Mouse (Mus musculus): ENCODE measurements around the gene Cntnap2. TPM values are rescaled to one million over a fixed set of nuclear protein-coding genes. Genes with fewer than 3 reads are reported as not detected.
A peak's percentile ranks its signal among the peaks of the same experiment; 100 is the strongest.

Cntnap2 gene
- polyA plus RNA-seq, 1 experiment from 2014 or later = 1.5 TPM

DNA sequence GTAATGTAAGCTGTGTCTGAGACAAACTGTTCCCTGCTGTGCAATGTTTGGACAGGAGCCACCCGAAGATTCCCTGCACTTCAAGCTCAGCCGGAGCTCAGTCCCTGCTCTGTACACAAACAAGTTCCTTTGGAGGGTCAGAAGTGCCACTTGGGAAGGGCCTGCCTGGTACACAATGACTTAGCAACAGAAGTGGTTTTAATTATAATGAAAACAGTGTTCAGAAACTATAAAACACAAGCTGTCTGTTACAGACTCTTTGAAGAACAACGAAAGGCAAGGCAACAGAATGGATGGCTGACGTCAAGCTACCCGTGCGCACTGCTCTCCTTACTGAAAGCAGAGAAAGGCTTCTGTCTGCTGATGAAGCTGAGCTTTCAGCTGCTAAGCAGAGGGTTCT is 2259.5 kb downstream of the Cntnap2 start:
- no peaks in the 10 kb centered on the region for H3K9me3 ChIP-seq (replicated peaks)
- H3K36me3 ChIP-seq = no peaks in the 10 kb centered on the region
- H3K27me3 ChIP-seq (ENCODE audit: low read depth, poor library complexity, severe bottlenecking) = no peaks in the 10 kb centered on the region
- H3K4me1 ChIP-seq = peaks cover 19% of the 10 kb centered on the region
- H3K4me3 ChIP-seq = no peak overlapping the region
- DNase-seq (ENCODE audit: low spot score) = no peak
- WGBS = 11% methylated on average over 6 of the region's 6 CpGs
- peak overlapping the region; percentile 61 for H3K27ac ChIP-seq

DNA sequence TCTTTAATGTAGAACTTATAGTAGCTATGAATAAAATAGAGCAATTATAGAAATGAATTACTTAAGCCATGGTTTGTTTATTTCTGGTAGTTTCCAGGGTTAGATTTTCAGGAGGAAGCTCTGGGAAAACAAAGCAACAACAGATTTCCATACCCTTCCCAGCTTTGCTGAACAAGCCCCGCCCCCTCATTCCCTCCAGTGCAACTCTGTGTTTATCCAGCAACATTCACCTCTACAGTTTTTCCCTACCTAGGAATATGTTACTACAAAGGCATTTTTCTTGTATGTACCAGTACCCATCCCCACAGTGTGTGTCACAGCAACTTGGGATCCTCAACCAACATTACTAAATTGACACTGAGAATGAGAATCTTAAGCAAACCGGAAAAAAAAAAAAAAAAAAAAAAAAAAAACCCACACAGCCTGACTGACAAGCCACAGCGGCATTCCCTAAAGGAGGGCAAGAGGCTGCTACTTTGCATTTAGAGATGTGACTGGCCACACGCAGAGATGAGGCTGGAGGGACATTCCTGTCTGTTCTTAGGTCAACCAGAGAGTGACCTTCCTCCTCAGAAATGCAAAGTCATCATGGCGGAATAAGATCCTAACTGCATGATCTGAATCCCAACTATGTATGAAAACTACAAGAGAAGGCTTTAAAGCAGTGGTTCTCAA is 2260.3 kb downstream of the Cntnap2 start:
- Histone ChIP-seq H3K4me1 (peaks cover 23% of the 10 kb centered on the region), H3K27ac (no peak overlapping the region), H3K9me3 (replicated peaks) (no peaks in the 10 kb centered on the region), H3K36me3 (no peaks in the 10 kb centered on the region), H3K27me3 (ENCODE audit: low read depth, poor library complexity, severe bottlenecking) (no peaks in the 10 kb centered on the region), H3K4me3 (no peak overlapping the region)
- 21% methylated on average over 5 of the region's 5 CpGs for WGBS
- no peak for DNase-seq (ENCODE audit: low spot score)

DNA sequence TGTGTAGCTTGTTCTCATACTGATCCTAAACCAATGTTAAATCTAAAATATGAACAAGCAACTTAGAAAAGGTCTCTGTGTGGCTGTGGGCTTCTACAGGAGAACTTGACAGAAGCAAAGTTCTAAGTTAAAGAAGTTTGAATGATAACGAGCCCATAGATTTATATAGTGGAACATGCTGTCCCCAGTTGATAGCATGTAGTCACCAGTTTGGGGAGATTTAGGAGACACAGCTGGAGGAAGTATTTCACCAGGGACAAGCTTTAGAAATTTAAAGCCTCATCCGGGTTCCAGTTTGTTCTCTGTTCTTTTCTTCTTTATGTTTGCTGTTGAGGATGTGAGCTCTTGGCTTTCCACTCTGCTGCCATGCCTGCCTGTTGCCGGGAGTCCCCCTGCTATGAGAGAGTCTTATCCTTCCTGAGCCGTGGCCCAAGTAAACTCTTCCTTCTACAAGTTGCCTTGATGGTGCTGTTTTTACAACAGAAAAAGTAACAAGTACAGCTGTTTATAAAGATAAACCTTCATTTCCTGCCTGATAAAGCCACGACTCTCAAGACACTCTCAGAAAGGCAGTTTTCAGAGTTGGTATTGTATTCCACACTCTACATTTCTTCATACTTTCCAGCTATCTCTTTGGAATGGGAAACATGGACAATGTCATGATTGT is 2264.1 kb downstream of the Cntnap2 start:
- no peaks in the 10 kb centered on the region for H3K27me3 ChIP-seq (ENCODE audit: low read depth, poor library complexity, severe bottlenecking)
- H3K36me3 ChIP-seq = no peaks in the 10 kb centered on the region
- WGBS = 64% methylated on average over 5 of the region's 5 CpGs
- no peak overlapping the region for H3K4me3 ChIP-seq
- H3K9me3 ChIP-seq (replicated peaks) = no peaks in the 10 kb centered on the region
- H3K27ac ChIP-seq = no peak overlapping the region
- DNase-seq (ENCODE audit: low spot score) = no peak
- H3K4me1 ChIP-seq = peaks cover 18% of the 10 kb centered on the region

DNA sequence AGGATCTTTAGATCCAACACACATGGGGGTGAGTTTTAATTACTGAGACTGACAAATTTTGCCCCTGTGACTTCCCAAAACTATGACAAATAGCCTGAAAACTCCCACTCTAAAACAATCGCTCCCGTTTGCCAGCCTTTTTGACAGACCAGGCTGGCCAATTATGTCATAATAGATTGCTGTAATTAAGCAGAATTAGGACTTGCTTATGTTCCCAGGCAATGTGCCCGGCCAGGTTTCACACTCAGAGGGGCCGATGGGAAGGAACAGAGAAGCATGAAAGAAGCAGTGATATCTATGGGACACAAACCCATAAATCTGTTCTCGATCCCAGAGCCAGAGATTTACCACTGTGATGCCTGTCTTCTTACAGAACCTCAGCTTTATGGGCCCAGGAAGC is 2264.7 kb downstream of the Cntnap2 start:
- DNase-seq (ENCODE audit: low spot score) = no peak
- Histone ChIP-seq H3K4me1 (peaks cover 14% of the 10 kb centered on the region), H3K4me3 (no peak overlapping the region), H3K36me3 (no peaks in the 10 kb centered on the region), H3K27ac (no peak overlapping the region), H3K9me3 (replicated peaks) (no peaks in the 10 kb centered on the region), H3K27me3 (ENCODE audit: low read depth, poor library complexity, severe bottlenecking) (no peaks in the 10 kb centered on the region)
- 38% methylated on average over 5 of the region's 5 CpGs for WGBS

DNA sequence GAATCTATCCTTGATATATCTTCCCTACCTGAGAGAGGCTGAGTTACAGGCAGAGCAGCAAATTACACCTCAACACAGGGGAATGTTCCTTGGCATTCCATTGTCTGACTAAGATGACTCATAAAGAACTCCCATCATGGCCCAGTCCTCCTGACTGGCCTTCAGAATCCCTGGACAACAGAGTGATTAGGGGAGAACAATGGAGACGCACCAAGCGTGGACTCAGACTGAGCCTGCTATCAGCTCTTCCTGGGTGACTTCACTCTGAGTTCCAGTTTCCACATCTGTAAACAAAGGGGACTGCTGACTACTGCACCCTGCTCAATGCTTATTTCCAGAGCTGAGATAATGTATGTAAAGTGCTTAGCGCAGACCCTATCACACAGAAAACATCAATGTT is 2269.1 kb downstream of the Cntnap2 start:
- no peaks in the 10 kb centered on the region for H3K27me3 ChIP-seq (ENCODE audit: low read depth, poor library complexity, severe bottlenecking)
- no peak overlapping the region for H3K27ac ChIP-seq
- H3K9me3 ChIP-seq (replicated peaks) = no peaks in the 10 kb centered on the region
- 90% methylated on average over 3 of the region's 3 CpGs for WGBS
- peaks cover 5% of the 10 kb centered on the region; the same call in 1 of the 2 replicates for H3K4me1 ChIP-seq
- H3K36me3 ChIP-seq = no peaks in the 10 kb centered on the region
- no peak overlapping the region for H3K4me3 ChIP-seq
- DNase-seq (ENCODE audit: low spot score) = no peak

DNA sequence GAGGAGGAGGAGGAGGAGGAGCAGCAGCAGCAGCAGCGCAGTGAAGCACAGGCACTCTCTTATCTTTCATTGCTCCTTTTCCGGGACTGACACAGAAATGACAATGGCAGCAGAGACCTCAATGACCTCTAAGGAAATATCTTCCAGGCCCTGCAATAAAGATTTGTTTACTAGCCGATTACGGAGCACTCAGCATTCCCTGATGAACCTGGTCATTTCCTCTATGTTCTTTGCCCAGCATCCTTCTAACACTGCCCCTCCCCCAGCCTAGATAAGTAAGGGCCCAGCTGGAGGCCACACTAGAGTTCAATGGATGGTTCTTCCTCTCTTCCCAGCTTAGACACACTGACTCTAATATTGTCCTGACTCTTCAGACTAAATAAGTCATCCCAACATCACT is 2270.1 kb downstream of the Cntnap2 start:
- H3K36me3 ChIP-seq = no peaks in the 10 kb centered on the region
- 26% methylated on average over 4 of the region's 4 CpGs for WGBS

DNA sequence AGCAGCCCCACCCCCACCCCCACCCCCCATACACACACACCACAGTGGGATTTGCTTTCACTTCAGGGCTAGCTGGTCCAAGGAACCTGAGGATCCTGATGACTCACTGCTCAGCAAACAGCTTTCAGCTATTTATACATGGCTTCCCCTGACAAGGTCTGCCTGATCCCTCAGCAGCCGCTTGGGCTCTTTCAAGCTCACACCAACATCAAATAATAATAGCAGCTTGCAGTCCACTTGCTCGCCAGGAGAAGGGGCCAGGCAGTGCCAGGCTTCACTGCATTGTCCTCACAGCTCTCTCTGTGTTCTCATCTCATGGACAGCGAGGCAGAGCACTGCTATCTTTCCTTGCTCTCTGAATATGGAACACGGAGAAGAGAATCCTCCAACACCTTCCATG is 2273.9 kb downstream of the Cntnap2 start:
- Histone ChIP-seq H3K4me3 (no peak overlapping the region), H3K27me3 (ENCODE audit: low read depth, poor library complexity, severe bottlenecking) (no peaks in the 10 kb centered on the region), H3K4me1 (no peaks in the 10 kb centered on the region), H3K27ac (no peak overlapping the region), H3K36me3 (no peaks in the 10 kb centered on the region), H3K9me3 (replicated peaks) (no peaks in the 10 kb centered on the region)
- 59% methylated on average over 4 of the region's 4 CpGs for WGBS
- DNase-seq (ENCODE audit: low spot score) = no peak

More for the DNA sequence above, 2270.1 kb downstream of the Cntnap2 start:
- no peak overlapping the region for H3K4me3 ChIP-seq
- H3K9me3 ChIP-seq (replicated peaks) = no peaks in the 10 kb centered on the region
- no peak overlapping the region for H3K27ac ChIP-seq
- H3K27me3 ChIP-seq (ENCODE audit: low read depth, poor library complexity, severe bottlenecking) = no peaks in the 10 kb centered on the region
- DNase-seq (ENCODE audit: low spot score) = no peak
- no peaks in the 10 kb centered on the region for H3K4me1 ChIP-seq

DNA sequence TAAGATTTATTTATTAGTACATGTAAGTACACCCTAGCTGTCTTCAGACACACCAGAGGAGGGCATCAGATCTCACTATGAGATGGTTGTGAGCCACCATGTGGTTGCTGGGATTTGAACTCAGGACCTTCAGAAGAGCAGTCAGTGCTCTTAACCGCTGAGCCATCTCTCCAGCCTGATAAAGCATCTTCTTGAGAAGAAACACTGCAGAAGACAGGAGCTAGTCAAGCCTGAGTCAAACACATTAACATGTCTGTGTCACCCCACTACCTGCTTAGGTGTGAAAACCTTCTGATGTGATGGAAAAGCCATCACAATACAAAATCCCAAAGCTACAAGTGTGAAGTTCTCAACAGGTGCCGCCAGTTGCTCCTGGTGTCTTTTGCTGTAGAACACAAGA is 2275.2 kb downstream of the Cntnap2 start:
- Histone ChIP-seq H3K9me3 (replicated peaks) (no peaks in the 10 kb centered on the region), H3K27ac (no peak overlapping the region), H3K27me3 (ENCODE audit: low read depth, poor library complexity, severe bottlenecking) (no peaks in the 10 kb centered on the region), H3K4me3 (no peak overlapping the region), H3K4me1 (no peaks in the 10 kb centered on the region), H3K36me3 (no peaks in the 10 kb centered on the region)
- 90% methylated on average over 2 of the region's 2 CpGs for WGBS
- DNase-seq (ENCODE audit: low spot score) = no peak

DNA sequence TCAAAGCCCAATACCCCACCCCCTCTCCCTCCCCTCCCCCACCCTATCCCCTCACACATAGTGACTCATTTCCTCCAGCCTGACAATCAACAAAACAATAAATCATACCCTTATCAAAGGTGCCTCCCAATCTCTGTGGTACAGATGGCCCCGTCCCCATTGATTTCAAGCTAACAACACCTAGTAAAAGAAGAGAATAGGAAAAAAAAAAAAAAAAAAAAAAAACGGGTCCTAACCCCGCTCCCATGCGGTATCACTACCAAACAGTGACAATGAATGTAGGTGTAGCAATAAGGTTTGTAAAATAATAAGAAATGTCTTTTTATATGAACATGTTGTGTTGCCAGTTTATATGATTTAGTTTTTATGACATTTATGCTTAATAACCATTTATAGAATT is 2278.1 kb downstream of the Cntnap2 start:
- Histone ChIP-seq H3K4me3 (no peak overlapping the region), H3K9me3 (replicated peaks) (no peaks in the 10 kb centered on the region), H3K27ac (no peak overlapping the region), H3K27me3 (ENCODE audit: low read depth, poor library complexity, severe bottlenecking) (no peaks in the 10 kb centered on the region), H3K36me3 (no peaks in the 10 kb centered on the region), H3K4me1 (peaks cover 11% of the 10 kb centered on the region)
- DNase-seq (ENCODE audit: low spot score) = no peak
- WGBS = 80% methylated on average over 4 of the region's 4 CpGs

DNA sequence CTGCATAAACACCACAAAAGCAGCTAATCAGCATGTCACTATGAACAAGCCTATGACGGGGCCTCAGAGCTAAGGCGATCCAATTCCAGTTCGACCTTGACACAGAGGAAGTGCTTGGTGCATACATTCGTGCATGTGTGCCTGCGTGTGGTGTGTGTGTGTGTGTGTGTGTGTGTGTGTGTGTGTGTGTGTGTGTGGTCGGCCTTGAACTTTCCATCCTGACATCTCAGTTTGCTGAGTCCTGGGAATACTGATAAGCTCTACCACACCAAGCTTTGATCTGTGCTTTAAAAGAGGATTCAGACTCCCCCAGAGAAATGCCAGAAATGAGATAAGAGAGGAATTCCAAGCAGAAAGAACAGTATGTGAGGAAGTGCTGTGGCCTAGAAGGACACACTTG is 2279.0 kb downstream of the Cntnap2 start:
- Histone ChIP-seq H3K4me3 (no peak overlapping the region), H3K36me3 (no peaks in the 10 kb centered on the region), H3K27ac (no peak overlapping the region), H3K9me3 (replicated peaks) (no peaks in the 10 kb centered on the region), H3K4me1 (peaks cover 11% of the 10 kb centered on the region), H3K27me3 (ENCODE audit: low read depth, poor library complexity, severe bottlenecking) (no peaks in the 10 kb centered on the region)
- DNase-seq (ENCODE audit: low spot score) = no peak
- WGBS = 79% methylated on average over 6 of the region's 6 CpGs

DNA sequence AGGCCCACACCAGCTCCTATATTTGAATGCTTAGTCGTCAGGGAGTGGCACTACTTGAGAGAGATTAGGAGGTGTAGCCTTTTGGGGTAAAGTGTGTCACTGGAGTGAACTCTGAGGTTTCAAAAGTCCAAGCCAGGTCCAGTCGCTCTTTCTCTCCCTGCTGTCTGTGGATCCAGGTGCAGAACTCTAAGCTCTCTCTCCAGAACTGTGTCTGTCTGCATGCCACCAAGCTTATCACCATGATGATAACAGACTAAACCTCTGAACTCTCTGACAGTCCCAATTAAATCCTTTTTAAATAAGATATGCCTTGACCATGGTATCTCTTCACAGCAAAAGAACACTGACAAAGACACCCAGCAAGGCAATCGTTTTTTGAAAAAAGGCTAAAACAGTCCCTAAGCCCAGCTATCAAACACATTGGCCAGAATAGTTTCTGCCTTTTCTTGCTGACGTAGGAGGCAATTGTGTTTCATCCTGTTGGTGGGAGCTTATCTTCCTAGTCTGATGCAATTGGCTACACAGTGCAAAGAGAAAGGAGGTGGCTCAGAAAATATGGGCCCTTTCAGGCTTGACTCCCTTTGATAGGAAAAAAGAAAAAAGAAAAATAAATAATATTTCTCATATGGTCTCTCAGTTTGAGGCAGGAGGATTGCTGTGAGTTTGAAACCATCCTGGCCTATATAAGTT is 2281.8 kb downstream of the Cntnap2 start:
- H3K36me3 ChIP-seq = no peaks in the 10 kb centered on the region
- WGBS = 77% methylated on average over 4 of the region's 4 CpGs
- no peak for DNase-seq (ENCODE audit: low spot score)

DNA sequence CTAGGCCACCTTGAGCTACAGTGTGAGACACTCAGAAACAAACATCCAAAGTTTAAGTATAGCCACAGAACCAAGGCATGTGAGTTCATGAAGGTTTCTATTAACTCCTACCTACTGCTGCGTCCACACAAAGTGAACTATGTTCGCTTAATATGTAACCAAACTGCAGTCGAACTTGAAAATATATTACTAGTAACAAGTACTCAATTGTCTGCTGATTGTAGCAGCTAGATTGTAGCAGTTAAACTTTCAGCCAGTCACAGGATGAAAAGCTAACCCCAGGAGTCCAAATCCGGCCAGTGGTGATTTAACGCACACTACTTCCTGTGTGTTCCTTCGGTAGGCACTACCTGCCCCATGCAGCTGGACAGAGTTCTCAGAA is 2282.3 kb downstream of the Cntnap2 start:
- no peaks in the 10 kb centered on the region for H3K9me3 ChIP-seq (replicated peaks)
- peaks cover 11% of the 10 kb centered on the region for H3K4me1 ChIP-seq
- H3K4me3 ChIP-seq = no peak overlapping the region
- 54% methylated on average over 6 of the region's 6 CpGs for WGBS
- no peak for DNase-seq (ENCODE audit: low spot score)
- H3K27ac ChIP-seq = no peak overlapping the region
- H3K27me3 ChIP-seq (ENCODE audit: low read depth, poor library complexity, severe bottlenecking) = no peaks in the 10 kb centered on the region
- no peaks in the 10 kb centered on the region for H3K36me3 ChIP-seq

More for the DNA sequence above, 2281.8 kb downstream of the Cntnap2 start:
- H3K27ac ChIP-seq = no peak overlapping the region
- no peaks in the 10 kb centered on the region for H3K27me3 ChIP-seq (ENCODE audit: low read depth, poor library complexity, severe bottlenecking)
- no peak overlapping the region for H3K4me3 ChIP-seq
- H3K4me1 ChIP-seq = peaks cover 11% of the 10 kb centered on the region
- H3K9me3 ChIP-seq (replicated peaks) = no peaks in the 10 kb centered on the region

DNA sequence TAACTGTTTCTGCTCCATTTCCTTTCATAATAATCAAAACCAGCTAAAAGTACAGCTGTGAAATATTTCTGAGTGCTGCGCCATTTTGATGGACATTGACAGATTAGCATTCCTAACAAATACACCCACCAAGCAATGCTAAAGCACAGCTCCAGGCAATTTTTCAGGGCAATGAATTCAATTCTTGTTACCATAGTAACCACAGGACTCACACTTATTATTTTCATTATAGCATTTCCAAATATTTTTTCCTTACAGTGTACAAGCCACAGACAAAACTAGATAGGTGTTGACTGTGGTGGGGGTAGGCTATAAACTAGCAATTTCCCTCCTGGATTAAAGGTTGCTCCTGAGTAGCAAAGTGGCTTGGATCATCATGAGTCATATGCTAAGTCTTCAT is 2284.1 kb downstream of the Cntnap2 start:
- no peak overlapping the region for H3K27ac ChIP-seq
- no peaks in the 10 kb centered on the region for H3K36me3 ChIP-seq
- H3K9me3 ChIP-seq (replicated peaks) = no peaks in the 10 kb centered on the region
- WGBS = 87% methylated on average over 1 of the region's 1 CpGs
- no peaks in the 10 kb centered on the region for H3K27me3 ChIP-seq (ENCODE audit: low read depth, poor library complexity, severe bottlenecking)
- H3K4me1 ChIP-seq = peaks cover 11% of the 10 kb centered on the region
- H3K4me3 ChIP-seq = no peak overlapping the region
- DNase-seq (ENCODE audit: low spot score) = no peak
